Mouse (Mus musculus) cerebellum, postnatal 14 days (tissue): ENCODE data around the gene Hivep1.

Experiments used
- DNase-seq, 2 experiments: peaks; one replicate each; pipeline ENCODE4 v3.0.0; 2021; ENCODE audit warnings: mixed read lengths in 2 of 2

Hivep1 gene

GRCm38 (mm10) chr13:42238520-42238919, 186.7 kb downstream of the Hivep1 start:
- no peak for DNase-seq

DNA sequence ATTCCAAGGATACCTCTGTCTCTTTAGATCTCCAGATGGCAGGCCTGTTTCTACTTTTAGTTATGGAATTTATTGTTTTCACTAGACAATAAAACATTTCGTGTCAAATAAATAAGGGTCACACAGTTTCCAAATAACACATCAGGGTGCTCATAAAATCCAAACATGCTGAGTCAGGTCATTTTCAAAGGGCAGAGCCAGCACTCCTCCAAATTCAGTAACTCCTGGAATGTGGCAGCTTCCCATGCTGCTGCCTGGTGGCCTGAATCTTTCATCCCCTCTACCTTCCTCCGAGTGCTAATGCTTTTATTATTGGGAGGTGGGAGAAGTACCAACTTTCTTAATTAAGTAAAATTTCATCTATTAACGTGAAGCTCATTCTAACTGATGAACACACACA, 190.3 kb downstream of the Hivep1 start:
- no peak for DNase-seq
